Mouse (Mus musculus): ENCODE data around the gene Tph1.

DNA sequence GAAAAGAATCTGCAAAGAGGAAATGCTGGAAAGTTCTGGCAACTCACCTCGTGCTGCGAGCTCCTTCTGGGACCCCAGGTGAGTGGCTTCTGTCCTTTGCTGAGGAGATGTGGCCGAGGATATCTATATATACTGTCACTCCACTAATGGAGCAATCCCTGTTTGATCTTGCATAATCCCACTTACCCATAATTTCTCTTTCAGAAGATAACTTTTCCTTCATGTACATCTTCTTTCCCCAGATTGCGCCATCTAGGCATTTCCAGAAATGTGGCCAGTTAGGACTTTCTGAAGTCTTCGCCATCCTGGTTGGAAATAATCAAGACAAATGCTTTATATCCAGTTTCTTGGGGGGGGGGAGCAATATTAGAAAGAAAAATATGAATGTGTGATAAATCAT lies 43.3 kb upstream of the Tph1 start, which contains the start of gene Saa3:
- TF ChIP-seq EP300 (IDR thresholded peaks at IDR 0.05; ENCODE audit: insufficient read depth, low read depth, low read length) (no peak), CTCF (IDR thresholded peaks at IDR 0.05; ENCODE audit: low read depth, low read length) (no peak)

Data from ES-Bruce4 (cell line).